Mouse (Mus musculus): ENCODE results near the gene Agbl3. TPM values are rescaled to one million over a fixed set of nuclear protein-coding genes. Genes with fewer than 3 reads are reported as not detected.

Agbl3 gene
- polyA plus RNA-seq, 1 experiment: not detected

DNA sequence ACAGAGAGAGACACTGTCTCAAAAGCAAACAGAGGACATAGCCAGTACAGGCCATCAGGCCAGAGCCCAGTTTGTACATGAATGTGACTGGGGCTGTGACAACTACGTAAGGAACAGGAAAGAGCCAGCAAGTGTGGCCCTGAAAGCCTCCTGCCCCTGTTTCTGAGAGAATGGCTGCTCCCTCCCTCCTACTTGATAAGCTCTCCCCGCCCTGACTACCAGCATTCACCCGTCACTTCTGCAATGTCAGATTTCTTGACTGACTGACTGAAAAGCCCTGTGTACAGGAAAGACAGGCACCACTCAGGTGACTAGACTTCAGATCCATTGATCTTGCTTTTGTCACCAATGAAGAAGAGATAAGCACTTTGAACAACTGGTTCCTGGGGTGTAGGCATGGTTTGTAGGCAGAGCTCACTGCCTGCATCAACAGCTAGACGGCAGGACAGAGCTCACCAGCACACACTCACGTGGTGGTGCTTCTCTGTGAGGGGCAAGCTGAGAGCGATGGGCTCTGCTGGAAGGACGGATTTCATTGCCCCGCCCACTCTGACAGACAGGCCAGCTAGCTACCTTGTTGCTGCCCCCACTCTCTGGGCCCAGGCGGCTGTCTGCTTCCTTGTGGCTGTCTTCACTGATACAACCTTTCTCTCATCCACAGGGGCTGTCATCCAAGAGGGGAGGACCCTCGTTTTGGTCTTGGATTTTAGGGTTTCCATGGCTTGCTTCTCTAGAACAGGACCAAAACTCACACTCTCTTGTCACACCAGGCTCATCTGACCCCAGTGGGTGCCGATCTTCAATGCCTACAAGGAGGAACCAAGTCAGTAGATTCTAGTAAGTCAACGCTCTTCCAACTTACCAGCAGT is 96.0 kb downstream of the Agbl3 start:
- no peak for TF ChIP-seq GATA1 (IDR thresholded peaks at IDR 0.05; ENCODE audit: low read length)

DNA sequence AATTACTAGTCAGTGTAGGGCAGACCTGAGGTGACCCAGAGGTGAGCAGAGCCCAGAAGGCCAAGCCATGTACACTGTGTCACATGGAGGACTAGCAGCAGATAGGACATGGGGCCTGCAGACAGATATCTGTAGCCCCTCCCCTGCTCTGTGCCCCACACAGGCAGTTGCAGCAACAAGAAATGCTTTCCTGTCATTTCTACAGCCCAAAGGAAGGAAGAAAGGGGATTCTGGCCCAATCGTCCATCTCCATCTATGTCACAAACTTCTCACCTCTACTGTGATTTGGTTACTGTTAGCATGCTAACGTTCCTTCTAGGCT is 96.6 kb downstream of the Agbl3 start:
- TF ChIP-seq GATA1 (IDR thresholded peaks at IDR 0.05; ENCODE audit: low read length): no peak

DNA sequence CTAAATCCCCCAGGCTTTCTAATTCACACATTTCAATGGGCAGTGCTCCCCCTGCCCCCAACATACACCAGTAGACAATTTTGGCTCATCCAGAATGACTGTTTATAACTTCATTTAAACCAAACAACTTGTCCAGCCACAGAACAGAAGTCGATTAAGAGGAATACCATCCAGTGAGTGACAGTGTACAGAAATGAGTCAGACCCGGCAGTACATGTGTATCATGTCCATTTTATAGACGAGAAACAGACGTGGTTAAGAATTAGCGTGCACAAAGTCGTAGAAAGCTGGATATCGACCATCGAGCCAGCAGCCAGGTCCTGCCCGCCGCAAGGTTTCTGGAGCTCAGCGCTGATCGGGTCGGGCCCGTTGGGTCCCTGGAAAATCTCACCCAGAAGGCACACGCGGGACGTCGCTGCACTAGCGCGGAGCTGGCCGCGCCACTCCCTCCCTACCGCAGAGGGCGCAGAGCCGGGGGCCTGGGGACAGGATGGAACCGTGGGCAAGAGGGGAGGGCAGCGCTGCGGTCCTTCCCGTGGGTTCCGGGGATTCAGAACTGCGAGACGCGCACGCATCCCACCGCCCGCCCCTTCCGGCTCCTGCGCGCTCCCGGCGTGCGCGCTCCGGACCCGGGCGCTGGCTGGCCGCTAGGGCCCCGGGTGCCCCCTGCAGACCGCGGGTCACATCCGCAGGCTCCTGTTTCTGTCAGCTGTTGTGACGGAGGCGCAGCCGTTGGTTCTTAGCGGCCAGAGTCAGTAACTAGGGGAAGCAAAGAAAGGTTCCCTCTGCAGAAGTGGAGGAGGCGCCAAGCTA is 97.5 kb downstream of the Agbl3 start, which contains the start of gene Cyren:
Cyren (minus strand) TSS at position 552 of the 813 bp plus-strand sequence.
- no peak for TF ChIP-seq GATA1 (IDR thresholded peaks at IDR 0.05; ENCODE audit: low read length)

DNA sequence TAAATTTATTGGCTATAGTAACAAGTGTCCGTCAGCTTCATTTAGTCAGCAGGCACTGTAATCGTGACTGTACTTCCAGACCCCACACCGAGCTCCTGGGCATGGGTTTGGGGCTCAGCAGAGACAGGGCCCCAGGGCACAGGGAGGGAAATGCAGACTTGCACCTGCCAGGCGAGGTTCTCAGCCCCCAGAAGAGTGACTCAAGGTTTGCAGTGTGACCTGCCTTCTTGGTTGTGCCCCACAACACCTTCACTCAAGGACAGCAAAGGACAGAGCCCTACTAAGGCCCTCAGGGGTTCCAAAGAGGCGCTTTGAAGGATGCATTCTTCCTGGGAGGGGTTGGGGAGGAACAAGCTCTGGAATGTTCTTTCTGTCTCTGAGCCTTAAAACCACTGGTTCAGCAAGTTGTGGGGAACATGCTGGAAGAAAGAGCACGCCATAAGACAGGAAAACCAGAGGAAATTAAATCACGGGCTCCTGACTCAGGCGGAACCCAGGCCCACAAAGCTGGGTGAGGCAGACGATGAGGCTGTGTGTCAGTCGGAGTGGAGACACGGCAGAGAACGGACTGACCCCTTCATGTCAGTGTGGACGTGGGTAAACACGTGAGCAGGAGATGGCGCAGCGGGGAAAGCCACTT is 99.0 kb downstream of the Agbl3 start:
- TF ChIP-seq GATA1 (IDR thresholded peaks at IDR 0.05; ENCODE audit: low read length): no peak

DNA sequence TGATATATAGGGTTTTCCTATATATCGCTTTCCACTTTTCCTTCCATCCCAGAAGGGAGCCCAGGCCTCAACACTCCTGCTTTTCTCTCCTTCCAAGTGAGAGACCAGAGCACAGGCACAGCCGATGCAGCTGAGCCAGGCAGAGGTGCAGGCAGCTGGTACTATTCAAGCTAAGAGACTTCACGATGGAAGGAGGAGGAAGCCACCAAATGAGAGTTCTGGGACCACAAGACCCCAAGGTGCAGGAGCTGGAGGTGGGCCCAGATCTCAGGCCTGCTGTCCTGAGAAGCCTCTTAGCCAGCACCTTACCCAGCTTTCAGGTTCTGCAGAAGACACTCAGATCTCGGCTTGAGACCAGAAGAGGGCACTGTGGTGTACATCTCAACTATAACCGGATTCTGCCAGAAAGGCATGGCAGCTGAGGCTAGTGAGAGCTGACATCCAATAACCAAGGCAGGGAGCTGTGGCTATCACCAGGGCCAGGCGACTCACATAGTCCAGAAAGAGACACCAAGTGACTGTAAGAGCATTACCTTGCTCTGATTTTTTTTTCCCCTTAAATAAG is 99.8 kb downstream of the Agbl3 start:
- no peak for TF ChIP-seq GATA1 (IDR thresholded peaks at IDR 0.05; ENCODE audit: low read length)

DNA sequence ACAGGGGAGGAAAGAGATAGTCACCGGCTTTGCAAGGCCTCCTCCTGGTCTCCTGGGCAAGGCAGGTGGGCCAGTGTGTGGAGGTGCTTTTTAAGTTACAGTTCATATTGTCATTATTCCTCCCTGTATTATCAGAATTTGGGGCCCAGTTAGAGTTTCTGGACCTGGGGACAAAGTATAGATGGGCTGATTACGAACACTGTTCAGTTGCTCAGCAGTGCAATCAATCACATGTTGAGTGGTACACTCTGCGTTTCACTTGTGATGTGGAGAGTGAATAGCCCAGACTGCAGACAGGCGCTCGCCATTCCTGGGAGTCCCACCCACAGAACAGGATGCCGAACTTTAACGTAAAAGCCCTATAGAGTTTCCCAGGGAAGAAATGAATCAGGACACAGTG is 104.5 kb downstream of the Agbl3 start:
- TF ChIP-seq GATA1 (IDR thresholded peaks at IDR 0.05; ENCODE audit: low read length): no peak

DNA sequence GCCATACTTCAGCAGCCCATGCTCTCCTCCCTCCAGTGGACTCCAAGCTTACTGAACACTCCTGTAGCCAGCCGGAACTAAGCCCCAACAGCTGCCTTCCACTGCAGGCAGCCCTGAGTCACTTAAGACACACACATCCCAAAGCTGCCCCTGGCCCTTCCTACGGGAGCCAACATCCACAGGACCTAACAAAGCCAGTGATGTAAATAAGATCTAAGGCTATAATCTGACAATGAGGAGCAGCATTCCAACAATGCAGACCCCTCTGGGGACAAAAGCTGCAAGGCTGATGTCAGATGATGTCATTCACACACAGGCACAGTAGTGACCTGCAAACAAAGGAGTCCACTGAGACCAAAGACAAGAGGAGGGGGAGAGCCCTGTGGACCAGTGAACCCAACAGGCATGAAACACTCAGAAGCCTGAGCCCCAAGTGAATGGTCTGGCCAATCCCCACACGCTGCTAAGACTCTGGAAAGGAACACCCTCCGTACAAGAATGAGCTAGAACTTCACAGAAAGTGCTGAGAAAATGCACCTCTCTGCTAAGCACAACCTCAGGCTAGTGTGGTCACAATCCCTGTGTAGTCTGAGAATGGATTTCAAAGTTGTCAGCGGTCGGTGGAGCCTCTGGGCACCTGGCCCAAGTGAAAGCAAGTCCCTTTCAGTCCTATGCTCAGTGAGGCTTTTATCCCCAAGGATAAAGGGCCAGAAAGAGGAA is 107.1 kb downstream of the Agbl3 start:
- no peak for TF ChIP-seq GATA1 (IDR thresholded peaks at IDR 0.05; ENCODE audit: low read length)

DNA sequence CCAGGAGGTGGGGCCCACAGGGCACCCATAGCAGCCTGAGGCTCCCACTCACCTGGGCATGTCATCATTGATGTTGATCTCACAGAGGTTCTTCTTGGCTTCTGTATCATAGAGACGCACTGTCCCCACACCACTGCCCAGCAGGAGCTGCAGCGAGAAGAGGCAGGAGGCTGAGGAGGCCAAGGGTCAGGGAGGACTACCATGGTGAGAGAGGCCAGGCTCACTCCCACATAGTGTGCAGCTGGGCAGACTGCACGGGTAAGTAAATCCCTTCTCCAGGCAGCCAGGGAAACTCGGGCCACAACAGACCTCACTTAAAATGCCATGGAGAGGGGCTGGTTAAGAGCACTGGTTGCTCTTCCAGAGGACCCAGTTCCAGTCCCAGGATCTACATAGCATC is 109.0 kb downstream of the Agbl3 start:
- no peak for TF ChIP-seq GATA1 (IDR thresholded peaks at IDR 0.05; ENCODE audit: low read length)

DNA sequence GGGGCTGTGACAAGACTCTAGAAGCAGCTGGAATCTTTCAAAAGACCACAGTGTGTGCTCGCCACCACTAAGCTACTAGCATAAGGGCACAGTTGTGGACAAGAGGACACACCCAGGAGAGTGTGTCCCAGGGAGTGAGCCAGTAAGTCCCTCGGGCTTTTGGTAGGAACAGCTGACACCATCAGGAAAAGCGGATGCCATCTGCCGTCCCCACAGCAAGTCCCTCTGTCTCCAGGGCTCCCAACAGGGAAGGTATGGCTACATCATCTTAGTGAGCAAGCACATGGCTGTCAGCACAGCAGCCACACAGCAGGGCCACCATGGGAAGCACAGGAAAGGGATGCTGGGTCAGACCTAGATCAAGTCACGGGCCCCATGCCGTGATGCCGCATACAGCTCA is 115.3 kb downstream of the Agbl3 start:
- no peak for TF ChIP-seq GATA1 (IDR thresholded peaks at IDR 0.05; ENCODE audit: low read length)

DNA sequence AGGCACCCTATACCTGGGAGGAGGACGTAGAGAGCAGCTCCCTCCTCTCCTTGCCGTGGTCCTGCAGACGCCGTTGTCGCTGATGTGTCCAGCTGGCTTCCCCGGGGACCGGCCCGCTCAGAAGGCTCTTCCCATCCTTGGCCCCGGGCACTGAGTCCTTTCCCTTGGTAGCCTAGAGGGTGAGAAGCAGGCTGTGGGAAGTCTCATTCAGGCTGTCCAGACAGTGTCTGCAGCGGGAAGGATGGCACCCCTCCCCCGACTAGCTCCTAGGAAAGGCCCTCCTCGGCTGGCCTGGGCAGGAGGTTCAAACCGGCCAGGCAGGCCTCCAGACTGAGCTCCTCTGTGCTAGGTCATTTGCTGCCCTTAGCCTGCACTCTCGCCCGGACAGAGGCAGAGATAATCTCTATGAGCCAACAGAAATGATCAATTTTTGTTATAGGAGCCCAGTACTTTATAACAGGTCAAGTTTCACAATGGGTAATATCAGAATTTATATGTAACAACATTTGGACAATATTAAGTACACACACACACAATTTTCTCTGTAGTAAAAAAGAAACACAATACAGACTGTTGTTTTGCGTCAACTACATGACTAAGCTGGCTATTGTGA is 116.0 kb downstream of the Agbl3 start:
- no peak for TF ChIP-seq GATA1 (IDR thresholded peaks at IDR 0.05; ENCODE audit: low read length)

DNA sequence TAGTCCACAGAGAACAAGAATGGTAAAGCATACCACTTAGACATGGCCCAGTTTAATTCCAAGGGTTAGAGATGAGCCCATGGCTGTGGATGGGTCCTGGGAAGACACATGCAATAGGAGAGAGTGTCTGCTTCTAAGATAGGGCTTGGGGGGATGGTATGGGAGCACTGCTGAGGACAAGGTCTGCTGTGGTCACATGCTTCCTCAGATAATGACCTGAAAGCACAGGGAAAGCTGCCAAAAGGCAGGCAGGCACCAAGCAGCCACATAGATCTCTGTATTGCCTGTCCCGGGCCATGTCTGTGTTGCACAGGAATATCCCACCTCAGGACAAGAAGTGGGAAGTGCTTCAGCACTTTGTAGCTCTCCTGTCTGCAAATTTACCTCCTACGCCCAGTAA is 118.9 kb downstream of the Agbl3 start:
- TF ChIP-seq GATA1 (IDR thresholded peaks at IDR 0.05; ENCODE audit: low read length): no peak

DNA sequence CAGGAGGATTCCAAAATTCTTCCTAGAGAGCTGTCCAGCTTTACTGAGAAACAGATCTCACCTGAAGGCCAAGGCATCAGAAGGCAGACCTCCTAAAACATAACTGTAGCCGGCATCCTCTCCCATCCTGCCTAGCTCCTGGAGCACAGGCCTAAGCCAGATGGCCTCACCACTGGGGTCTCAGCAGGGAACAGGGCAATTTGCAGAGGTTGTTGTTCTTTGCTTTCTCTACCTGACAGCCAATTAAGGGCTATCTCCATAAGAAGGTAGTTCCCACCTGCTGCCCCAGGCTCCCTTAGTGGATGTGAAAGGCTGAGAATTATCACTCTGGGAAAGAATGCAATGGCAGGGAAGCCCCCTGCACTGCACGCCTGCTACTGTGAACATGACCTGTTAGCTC is 120.8 kb downstream of the Agbl3 start:
- TF ChIP-seq GATA1 (IDR thresholded peaks at IDR 0.05; ENCODE audit: low read length): no peak

DNA sequence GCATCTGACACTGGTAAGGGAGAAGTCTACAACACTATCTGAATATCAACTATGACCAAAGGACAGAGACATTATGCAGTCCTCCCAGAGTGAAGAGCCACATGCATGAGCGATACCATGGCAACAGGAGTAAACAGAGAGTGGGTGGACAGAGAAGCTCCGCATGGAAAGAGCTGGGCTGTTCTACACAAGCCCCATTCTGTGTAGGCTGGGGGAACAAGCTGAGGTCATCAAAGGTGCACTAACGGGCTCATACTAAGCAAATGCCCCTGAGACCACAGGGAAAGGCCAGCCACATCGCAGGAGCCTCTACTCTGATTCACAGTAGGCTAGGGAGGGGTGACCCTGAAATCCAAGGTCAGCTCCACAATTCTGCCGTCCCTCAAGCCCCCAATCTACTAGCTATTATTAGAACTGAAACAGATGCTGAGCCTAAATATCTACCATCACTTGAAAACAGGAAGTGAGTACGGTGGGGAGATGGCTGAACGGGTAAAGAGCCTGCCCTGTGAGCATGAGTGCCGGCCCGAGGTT is 121.7 kb downstream of the Agbl3 start:
- no peak for TF ChIP-seq GATA1 (IDR thresholded peaks at IDR 0.05; ENCODE audit: low read length)

DNA sequence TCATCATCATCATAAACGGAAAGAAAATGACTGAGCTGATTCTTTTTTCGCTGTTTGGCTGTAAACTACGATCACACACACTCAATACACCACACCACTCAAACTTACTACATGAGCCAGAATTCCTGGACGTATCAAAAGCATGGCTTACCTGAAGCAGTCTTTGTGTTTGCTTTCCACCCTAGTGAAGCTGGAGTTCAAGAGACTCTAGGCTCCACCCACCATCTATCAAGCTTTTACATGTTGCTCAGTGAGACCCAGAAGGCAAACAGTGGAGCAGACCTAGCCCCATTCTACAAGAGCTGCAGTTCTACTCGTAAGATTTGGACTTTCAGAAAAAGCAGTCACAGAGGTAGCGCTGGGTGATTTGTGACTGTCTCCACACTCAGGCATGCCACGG is 122.3 kb downstream of the Agbl3 start:
- no peak for TF ChIP-seq GATA1 (IDR thresholded peaks at IDR 0.05; ENCODE audit: low read length)

DNA sequence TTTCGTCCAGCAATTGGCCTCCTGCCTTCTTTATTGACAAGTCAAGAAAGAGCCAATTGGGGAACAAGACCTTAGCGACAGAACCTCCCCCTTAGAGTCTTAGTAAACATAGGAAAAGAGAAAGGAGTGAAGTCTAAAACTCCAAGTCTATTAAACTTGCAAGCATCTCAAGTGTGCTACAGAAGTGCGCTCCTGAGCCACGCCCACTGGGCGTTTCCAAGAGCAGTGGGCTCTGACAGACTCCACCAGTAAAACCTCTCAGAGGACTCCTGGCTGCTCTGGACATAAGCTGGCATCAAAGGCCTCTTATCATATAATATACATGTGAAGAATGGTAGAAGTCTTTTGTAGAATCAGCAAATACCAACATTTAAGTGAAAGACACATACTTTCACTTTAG is 123.2 kb downstream of the Agbl3 start:
- no peak for TF ChIP-seq GATA1 (IDR thresholded peaks at IDR 0.05; ENCODE audit: low read length)

Data from G1E-ER4 (cell line).